Mouse (Mus musculus) hematopoietic stem cell, adult 5-6 weeks (primary cell): ENCODE measurements around the gene Kirrel3. TPM values are rescaled to one million over a fixed set of nuclear protein-coding genes. Genes with fewer than 3 reads are reported as not detected.

Experiments
- ATAC-seq, 2 experiments: fragments of 125-278 bp in 1 of 2; replicated peaks in 1 of 2; 2 replicates each; pipeline ENCODE4 v1.8.0; 2016 to 2017; ENCODE audit warnings: inconsistent platforms in 2 of 2, mild to moderate bottlenecking in 2 of 2, moderate number of reproducible peaks in 2 of 2, low read depth in 1 of 2, moderate TSS enrichment in 1 of 2; ENCODE audit not compliant: low FRiP score in 2 of 2, poor library complexity in 2 of 2, severe bottlenecking in 2 of 2, insufficient read depth in 1 of 2, low TSS enrichment in 1 of 2
- total RNA-seq: library from RNA; stranded (forward); fragments of 172-1452, 232-1000 nt; gene quantifications from 2 replicates; pipeline ENCODE4 v1.2.3, GENCODE M21; 2017

The Kirrel3 gene
- total RNA-seq, 1 experiment from 2014 or later: 0.20 TPM

DNA sequence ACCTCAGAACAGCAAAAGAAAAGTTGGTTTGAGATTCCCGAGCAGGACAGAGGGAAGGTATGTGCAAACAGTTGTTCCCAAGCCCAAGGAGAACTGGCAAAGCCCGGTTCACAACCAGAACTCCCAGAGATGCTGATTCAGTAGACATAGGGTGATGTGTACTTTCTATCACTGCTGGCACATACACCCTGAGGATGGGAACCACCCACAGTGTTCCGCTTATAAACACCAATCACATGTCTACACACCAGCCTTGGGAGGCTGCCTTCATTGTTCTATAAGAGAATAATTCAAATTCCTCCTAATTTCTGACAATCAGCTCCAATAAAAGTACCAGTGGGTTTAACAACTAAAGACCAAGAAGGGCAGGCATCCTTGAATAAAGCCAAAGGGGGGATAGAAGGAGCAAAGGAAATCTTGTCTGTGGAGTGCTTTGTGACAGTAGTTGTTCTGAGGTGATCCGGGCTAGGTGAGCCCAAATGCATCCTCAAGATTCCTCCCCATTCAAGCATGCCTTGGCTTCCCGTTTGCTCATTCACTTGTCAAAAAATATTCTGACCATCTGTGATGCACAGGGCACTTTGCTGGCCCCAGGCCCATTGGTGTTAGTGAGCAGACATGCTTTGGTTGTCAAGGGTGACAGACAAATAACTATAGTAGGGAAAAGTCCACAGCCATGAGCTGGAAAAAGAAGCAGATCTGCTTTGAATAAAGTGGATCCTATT lies 266.5 kb downstream of the Kirrel3 start:
- ATAC-seq: no peak

DNA sequence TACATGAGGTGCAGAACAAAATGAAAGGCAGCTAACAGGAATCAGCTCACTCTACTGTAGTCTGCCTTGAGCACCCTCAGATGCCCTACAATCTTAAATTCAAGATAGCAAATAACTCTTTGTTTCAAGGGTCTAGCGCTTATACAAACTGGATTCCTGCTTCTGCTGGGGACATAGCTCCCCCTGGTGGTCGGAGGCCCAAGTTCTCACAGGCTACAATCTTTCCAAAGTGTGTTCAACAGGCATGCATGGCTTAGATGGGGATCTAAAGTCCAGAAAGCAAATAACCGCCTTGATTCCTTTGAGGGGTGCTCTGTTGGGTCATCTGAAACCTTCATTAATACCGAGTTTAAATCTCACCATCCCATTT lies 267.1 kb downstream of the Kirrel3 start:
- no peak for ATAC-seq

DNA sequence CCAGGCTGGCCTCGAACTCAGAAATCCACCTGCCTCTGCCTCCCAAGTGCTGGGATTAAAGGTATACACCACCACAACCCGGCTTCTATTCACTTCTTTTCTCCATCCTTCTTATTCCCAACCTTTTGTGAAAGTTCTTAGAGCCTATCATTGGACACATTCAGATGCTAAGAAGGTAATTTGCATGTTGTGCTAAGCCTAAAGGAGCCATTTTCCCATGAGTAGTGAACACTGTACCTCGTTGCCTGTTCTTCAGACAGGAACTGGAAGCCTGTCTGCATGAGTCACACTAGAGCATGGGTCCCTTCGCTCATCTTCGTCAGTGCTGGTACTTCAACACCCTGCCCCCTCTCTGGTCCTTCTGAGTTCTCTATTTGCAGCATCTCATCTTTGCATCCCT lies 268.2 kb downstream of the Kirrel3 start:
- no peak for ATAC-seq

DNA sequence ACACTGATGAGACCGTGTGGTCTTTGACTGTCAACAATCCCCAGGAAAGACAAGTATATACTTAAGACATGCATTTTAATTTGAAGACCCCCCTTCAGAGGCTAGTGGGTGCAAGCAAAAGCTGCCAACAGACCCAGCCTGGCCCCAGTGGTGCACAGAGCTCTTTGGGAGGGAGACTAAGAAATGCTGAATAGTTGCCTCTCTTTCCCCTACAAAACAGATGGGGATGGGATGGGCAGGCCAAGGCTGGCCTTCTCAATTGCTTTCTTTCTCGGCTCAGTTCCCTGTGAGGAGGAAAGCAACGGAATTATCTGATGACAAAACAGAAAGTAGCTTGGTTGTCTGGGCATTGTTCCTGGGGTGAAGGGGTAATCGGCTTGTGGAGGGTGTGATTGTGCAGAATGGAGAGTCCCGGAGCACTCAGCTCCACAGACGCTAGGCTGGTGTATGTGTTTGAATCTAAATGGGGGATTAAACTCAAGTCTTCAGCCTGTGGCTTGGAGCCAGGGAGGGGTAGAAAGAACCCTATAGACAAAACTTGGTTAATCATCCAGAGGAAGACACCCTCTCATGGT lies 268.9 kb downstream of the Kirrel3 start:
- ATAC-seq: no peak

DNA sequence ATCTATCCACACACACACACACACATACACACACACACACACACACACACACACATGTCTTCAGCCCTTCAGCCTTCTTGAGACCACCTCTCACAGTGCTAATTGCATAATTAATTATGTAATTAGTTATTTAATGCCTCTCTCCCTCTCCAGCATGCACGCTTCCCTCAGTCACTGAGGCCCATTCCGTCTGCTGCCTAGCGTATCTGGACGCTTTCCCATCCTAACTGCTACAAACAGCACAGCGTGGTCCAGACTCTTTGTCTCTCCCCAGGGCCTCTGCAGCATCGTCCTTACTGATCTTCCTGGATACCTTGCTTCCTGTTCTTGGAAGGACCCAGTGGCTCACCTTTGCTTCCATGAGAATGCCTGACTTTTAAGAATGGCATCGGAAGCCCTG lies 270.4 kb downstream of the Kirrel3 start:
- ATAC-seq: no peak

DNA sequence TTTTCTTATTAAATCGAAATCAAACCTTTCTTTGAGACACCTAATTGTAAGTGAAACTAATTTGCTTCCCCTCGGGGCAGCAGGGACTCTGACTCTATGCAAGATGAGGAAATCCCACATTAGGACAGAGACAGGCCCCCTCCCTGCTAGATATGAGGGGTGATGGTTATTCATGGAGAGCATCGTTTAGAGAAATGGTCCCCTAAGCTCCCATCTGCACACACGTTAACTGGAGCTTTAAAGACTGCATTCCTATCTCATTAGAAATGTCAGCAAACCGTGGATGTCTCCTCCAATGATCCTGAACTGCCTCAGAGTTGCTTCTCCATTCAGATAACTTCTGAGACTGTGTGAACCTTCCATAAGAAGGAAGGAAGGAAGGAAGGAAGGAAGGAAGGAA lies 273.2 kb downstream of the Kirrel3 start:
- ATAC-seq: no peak

DNA sequence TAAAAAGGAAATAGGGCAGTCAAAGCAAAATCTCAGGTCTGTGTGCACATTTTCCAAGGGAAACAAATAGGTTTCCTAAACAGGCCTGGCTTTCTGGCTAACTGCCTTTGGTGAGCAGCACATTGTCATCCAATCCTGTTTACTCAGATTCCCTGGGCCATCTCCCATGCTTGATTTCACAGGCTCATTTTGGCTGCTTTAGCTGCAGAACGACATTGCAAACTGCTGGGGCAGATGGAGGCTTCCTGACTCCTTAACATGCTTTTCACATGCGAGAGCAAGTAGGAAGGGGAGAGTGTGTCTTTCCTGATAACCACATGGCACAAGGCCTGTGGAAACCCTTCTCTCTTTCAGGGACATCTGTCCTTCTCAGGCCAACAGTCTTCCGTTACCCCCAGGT lies 274.8 kb downstream of the Kirrel3 start:
- no peak for ATAC-seq

DNA sequence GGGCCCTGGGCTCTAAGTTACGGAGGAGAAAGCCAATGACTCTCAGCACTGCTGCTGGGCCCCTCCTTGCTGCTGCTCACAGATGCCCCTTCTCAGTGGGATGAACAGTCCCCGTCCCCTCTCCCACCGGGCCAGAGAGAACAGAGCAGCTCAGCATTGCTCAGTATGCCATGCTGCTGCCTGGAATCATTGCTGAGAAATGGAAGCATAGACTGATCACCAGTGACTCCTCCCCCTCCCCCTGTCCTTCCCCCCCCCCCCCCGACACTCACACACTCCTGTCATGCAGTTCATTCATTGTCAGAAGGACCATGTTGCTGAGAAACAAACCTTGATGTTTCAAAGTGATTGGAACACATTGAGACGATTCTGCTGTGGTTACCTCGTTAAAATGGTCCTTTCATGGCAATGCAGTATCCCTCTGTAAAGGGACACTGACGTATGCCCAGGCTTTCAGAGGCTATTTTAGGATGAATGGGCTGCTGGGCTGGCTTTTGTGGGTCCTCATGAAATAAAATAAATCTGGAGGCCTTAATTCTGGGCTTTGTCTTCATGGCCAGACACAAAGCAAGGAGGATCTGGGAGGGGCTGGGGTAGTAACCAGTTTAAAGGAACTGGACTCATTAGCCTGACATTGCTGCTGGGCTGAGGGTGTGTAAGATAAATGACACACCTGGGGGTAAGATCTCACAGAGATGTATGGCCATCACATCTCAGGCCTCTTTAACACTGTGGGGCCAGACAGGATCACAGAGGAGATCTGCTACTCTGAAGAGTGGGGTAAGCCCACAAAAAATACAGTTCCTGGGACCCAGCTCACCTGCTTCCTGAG lies 281.3 kb downstream of the Kirrel3 start:
- ATAC-seq: no peak

DNA sequence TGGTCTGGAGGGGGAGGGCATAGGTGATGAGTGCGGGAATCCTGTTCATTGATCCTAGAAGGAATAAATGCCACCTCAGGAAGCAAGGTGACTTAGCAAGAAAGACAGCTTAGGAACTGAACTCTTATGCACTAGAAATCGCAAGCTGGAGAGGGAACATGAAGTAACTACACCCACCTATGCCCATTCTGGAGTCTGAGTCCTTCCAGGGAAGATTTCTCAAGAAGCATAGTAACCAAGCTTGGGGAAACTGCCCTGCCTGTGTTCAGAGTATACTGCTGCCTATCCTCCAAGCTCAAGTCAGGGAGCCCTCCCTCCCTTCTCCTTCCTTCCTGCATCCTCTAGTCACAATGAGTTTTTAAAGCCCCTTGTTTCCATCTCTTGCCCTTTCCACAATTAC lies 283.3 kb downstream of the Kirrel3 start:
- ATAC-seq: no peak

DNA sequence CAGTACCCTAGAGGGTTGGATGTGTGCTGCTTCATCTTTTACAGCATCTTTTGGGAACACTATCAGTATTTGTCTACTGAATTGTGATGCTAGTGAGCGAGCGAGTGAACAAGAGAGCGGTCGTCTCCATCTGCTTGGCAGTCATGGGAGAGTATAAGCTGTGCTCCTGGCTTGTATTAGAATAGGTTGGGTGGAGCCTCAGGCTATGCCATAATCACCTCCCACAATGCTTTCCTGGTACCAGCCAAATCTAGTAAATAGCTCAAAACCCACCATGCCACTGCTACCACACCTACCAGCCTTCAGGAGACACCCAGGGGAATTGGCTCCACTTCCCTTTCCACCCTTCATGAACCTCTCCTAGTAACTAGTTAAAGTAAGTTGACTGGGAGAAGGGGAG lies 285.3 kb downstream of the Kirrel3 start:
- no peak for ATAC-seq

DNA sequence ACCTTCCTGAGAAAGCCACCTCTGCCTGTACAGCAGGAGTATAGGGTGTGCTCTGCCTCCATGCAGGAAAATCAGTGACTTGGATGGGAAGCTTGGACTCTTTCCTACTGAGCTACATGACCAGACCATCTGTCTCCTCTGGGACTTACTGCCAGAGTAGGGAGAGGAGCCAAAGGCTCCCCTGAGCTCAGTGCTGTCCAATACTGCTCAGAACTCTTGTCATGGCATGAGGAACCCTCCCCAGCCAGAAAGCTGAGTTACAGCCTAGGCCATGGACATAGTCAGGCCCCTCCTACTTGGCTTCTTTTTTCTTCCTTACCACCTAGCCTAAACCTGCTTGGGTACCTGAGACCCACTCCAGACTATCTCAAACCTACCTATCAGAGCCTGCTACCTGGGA lies 285.7 kb downstream of the Kirrel3 start:
- ATAC-seq: no peak

DNA sequence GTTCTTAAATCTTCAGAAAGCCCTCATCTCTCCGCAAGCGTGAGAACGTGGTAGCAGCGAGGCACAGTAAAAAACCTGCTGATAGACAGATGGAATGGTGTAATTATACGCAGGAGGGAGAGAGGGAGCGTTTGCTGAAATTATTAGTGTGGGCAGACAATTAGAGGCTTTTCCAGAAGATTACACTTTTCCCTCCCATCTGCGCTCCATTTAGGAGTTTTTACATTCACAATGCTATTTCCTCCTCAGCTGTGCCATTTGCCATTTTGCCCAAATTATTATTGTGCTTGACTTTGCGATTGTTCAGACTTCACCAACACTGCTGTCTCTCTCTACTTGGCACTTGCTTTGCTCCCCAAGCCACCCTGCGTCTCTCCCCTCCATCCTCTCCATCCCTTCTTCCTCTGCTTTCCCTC lies 286.3 kb downstream of the Kirrel3 start:
- ATAC-seq: no peak

DNA sequence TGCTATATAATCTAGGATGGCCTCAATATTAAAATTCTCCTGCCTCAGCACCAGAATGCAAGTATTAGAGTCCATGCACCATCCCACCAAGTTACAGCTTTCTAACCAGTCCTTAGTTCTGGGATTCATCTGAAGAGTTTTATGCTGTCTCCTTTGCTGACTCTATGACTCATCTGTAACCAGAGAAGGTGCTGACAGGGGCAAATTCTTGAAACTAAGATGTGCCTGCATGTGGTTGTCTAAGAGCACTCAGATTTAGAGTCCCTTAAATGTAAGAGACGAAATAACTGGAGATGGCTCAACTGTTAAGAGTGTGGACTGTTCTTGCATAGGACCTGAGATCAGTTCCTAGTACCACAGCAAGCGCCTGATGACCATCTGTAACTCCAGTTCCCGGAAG lies 295.7 kb downstream of the Kirrel3 start:
- ATAC-seq: no peak

DNA sequence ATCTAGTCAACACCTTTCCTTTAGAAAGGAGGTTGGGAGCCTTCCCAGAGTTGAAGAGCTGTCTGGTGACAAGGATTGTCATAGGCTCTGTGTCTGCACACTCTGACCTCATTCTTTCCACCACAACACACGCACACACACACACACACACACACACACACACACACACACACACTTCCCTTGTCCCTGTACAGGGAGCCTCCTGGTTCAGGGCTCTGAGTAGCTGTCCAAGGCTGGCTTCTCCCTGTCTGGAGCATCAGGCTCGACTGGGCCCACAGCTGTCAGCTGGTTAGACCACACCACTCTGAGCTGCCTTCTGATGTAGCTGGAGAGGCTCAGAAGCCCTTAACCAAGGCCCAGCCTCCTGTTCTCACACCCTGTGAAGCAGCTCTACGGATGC lies 302.2 kb downstream of the Kirrel3 start:
- no peak for ATAC-seq

DNA sequence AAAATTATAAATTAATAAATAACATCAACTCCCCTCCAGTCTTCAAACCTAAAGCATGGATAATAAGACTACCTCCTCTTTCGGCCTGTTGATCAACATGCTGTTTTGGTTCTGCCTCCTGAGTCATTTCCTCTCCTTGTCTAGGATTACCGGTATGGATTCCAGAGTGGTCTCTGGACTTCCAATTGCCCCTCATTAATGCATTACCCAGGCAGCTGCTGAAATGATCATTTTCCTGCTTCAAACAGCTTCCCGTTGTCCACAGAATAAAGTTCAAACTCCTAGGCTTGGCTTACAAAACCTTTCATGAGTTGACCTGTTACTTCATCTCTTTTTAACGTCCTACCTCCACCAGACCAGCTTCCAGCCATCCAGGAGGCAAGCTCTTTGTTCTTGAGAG lies 309.5 kb downstream of the Kirrel3 start:
- ATAC-seq: no peak

DNA sequence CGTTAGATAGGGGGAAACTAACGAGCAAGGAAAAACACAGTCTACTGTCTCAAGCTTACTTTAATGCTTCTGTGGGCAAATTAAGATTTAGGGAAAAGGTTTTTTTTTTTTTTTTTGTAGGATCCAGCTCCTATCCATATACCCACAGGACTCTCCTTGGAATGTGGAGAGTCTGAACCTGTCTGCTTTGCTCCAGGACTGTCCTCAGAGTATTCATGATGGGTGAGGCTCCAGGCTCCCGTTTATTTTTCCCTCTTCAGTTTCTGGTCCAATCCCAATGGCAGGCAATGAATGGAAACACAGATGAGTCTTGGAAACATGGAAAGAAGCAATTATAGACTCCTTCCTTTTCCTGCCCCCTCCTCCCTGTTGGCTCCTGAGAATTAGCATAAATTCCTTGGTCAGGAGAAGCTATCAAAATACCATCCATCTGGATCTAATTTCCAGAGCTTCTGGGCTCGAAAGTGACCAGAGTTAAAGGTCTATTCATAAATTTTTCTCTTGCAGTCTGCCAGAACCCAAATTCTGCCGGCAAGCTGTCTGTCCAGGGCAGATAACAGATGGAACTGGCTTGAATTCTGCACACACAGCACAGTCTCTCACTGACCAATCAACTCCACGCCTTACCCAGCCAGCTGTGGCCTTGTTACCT lies 312.1 kb downstream of the Kirrel3 start:
- no peak for ATAC-seq

DNA sequence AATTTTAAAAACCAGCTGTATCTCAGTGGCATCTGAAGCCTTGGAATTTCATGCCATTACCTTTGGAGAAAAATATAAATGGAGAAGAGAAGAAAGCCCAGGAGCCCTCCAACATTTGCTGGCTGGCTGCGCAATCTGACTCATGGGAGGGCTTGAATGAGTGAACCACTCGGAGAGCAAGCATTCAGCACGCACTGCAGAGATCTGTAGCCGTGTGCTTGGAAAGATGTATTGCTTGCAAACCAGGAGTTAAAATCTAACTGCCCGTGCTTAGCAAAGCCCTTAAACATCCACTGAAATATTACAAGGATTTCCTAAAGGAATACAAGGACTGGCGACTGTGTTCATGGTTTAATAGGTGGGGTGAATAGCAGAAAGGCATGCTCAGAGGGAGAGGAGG lies 316.0 kb downstream of the Kirrel3 start:
- ATAC-seq: no peak

DNA sequence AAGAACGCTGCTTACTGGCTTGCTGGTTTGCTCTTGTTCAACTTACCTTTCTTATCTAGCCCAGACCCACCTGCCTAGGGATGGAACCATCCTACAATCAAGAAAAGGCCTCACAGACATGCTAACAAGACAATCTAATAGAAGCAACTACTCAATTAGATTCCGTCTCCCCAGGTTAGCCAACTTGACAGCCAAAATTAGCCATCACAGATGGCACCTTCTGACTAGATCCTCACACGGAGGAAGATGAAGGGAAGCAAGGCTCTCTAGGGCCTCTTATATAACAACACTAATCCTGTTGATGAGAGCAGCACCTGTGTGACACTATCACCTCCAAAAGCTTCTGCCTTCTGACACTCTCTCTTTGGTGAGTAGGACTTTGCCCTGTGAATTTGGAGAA lies 321.2 kb downstream of the Kirrel3 start:
- no peak for ATAC-seq
